Mouse (Mus musculus) midbrain, embryonic 10.5 days (tissue): ENCODE data around the gene Tpcn1. TPM values are rescaled to one million over a fixed set of nuclear protein-coding genes. Genes with fewer than 3 reads are reported as not detected.
A peak's percentile ranks its signal among the peaks of the same experiment; 100 is the strongest.

Source experiments
- DNase-seq: peaks from one replicate; pipeline ENCODE4 v3.0.0-alpha.2; 2017; ENCODE audit warnings: low spot score
- H3K27ac ChIP-seq: fragments of 300-500 bp; sonication (generic); replicated peaks from 2 replicates; pipeline ENCODE4 v1.5.1; 2016; ENCODE audit warnings: mild to moderate bottlenecking
- H3K27me3 ChIP-seq: fragments of 300-500 bp; sonication (generic); 2 replicates; pipeline ENCODE4 v1.6.1; 2016; ENCODE audit warnings: low read depth, mild to moderate bottlenecking; ENCODE audit not compliant: poor library complexity, severe bottlenecking
- H3K36me3 ChIP-seq: fragments of 300-500 bp; sonication (generic); 2 replicates; pipeline ENCODE4 v1.6.1; 2016; ENCODE audit warnings: mild to moderate bottlenecking, moderate library complexity
- H3K4me1 ChIP-seq: fragments of 300-500 bp; sonication (generic); 2 replicates; pipeline ENCODE4 v1.6.1; 2016
- H3K4me3 ChIP-seq: fragments of 300-500 bp; sonication (generic); 2 replicates; pipeline ENCODE4 v1.5.1; 2016; ENCODE audit warnings: mild to moderate bottlenecking, moderate library complexity
- H3K9me3 ChIP-seq: fragments of 300-500 bp; sonication (generic); replicated peaks from 2 replicates; pipeline ENCODE4 v1.6.1; 2016; ENCODE audit warnings: mild to moderate bottlenecking
- WGBS: fragments of 180-500 bp; shearing (Covaris S2); methylation state at CpG from one replicate; pipeline ENCODE4 v1.1.7; 2016; 5-methylcytosine and 5-hydroxymethylcytosine counted together
- polyA plus RNA-seq: library from polyadenylated mRNA; unstranded; fragments of >200 nt; fragmentation: Nextera tagmentation; extraction: Ambion mirVana; gene quantifications from 2 replicates; pipeline ENCODE4 v1.2.1, GENCODE M21; 2016

The Tpcn1 gene
- polyA plus RNA-seq, 1 experiment from 2014 or later = 10.3 TPM

- Histone ChIP-seq H3K27me3 (peaks cover 18% of the 10 kb centered on the region), H3K9me3 (no peaks in the 10 kb centered on the region), H3K4me1 (peaks cover 45% of the 10 kb centered on the region), H3K36me3 (peaks cover 22% of the 10 kb centered on the region), H3K27ac (peak overlapping the region; percentile 88), H3K4me3 (peak overlapping the region; percentile 75)
- DNase-seq = no peak
- WGBS = 35% methylated on average over 9 of the region's 9 CpGs
These were observed 902 bp downstream of the Tpcn1 start for GRCm38 (mm10) chr5:120587616-120587926.

GRCm38 (mm10) chr5:120586741-120587615 is 1.5 kb downstream of the Tpcn1 start:
- H3K36me3 ChIP-seq = peaks cover 25% of the 10 kb centered on the region
- H3K9me3 ChIP-seq = no peaks in the 10 kb centered on the region
- WGBS = 12% methylated on average over 17 of the region's 17 CpGs
- DNase-seq = no peak
- peaks cover 45% of the 10 kb centered on the region for H3K4me1 ChIP-seq
- H3K27ac ChIP-seq = peak overlapping the region; percentile 88
- peak overlapping the region; percentile 75 for H3K4me3 ChIP-seq
- peaks cover 18% of the 10 kb centered on the region for H3K27me3 ChIP-seq

- DNase-seq = no peak
- H3K27ac ChIP-seq = peak overlapping the region; percentile 17; the same call in 1 of the 2 replicates
- H3K36me3 ChIP-seq = peaks cover 40% of the 10 kb centered on the region
- 40% methylated on average over 15 of the region's 15 CpGs for WGBS
- no peak overlapping the region for H3K4me3 ChIP-seq
- H3K9me3 ChIP-seq = no peaks in the 10 kb centered on the region
- peaks cover 51% of the 10 kb centered on the region for H3K4me1 ChIP-seq
- peaks cover 18% of the 10 kb centered on the region for H3K27me3 ChIP-seq
These were observed 3.5 kb downstream of the Tpcn1 start for GRCm38 (mm10) chr5:120584968-120585367.

- Histone ChIP-seq H3K9me3 (no peaks in the 10 kb centered on the region), H3K27me3 (peaks cover 18% of the 10 kb centered on the region), H3K4me3 (no peak overlapping the region), H3K27ac (no peak overlapping the region), H3K4me1 (peaks cover 60% of the 10 kb centered on the region), H3K36me3 (peaks cover 45% of the 10 kb centered on the region)
- no peak for DNase-seq
- 90% methylated on average over 4 of the region's 4 CpGs for WGBS
These were observed 5.0 kb downstream of the Tpcn1 start for GRCm38 (mm10) chr5:120583511-120583910.

- Histone ChIP-seq H3K9me3 (no peaks in the 10 kb centered on the region), H3K4me1 (peaks cover 52% of the 10 kb centered on the region), H3K36me3 (peaks cover 45% of the 10 kb centered on the region), H3K4me3 (no peak overlapping the region), H3K27ac (no peak overlapping the region), H3K27me3 (peaks cover 10% of the 10 kb centered on the region; the same call in 1 of the 2 replicates)
- no peak for DNase-seq
- 91% methylated on average over 9 of the region's 9 CpGs for WGBS
These were observed 6.5 kb downstream of the Tpcn1 start for GRCm38 (mm10) chr5:120582002-120582401.

GRCm38 (mm10) chr5:120579898-120580626 is 8.4 kb downstream of the Tpcn1 start:
- H3K4me3 ChIP-seq = no peak overlapping the region
- DNase-seq = no peak
- peaks cover 38% of the 10 kb centered on the region for H3K4me1 ChIP-seq
- peak overlapping the region; percentile 64; the same call in 1 of the 2 replicates for H3K27ac ChIP-seq
- no peaks in the 10 kb centered on the region for H3K27me3 ChIP-seq
- H3K9me3 ChIP-seq = no peaks in the 10 kb centered on the region
- peaks cover 45% of the 10 kb centered on the region for H3K36me3 ChIP-seq
- WGBS = 90% methylated on average over 26 of the region's 26 CpGs

GRCm38 (mm10) chr5:120579211-120579897 is 9.1 kb downstream of the Tpcn1 start:
- Histone ChIP-seq H3K27me3 (no peaks in the 10 kb centered on the region), H3K36me3 (peaks cover 39% of the 10 kb centered on the region), H3K9me3 (no peaks in the 10 kb centered on the region), H3K4me3 (no peak overlapping the region), H3K27ac (peak overlapping the region; percentile 64), H3K4me1 (peaks cover 31% of the 10 kb centered on the region)
- WGBS = 76% methylated on average over 26 of the region's 26 CpGs
- DNase-seq = no peak

- H3K4me1 ChIP-seq = peaks cover 29% of the 10 kb centered on the region
- H3K4me3 ChIP-seq = no peak overlapping the region
- H3K27me3 ChIP-seq = no peaks in the 10 kb centered on the region
- H3K9me3 ChIP-seq = no peaks in the 10 kb centered on the region
- 71% methylated on average over 12 of the region's 12 CpGs for WGBS
- peak overlapping the region; percentile 64 for H3K27ac ChIP-seq
- peaks cover 32% of the 10 kb centered on the region for H3K36me3 ChIP-seq
- no peak for DNase-seq
These were observed 9.9 kb downstream of the Tpcn1 start for GRCm38 (mm10) chr5:120578504-120579081.

GRCm38 (mm10) chr5:120577935-120578441 is 10.5 kb downstream of the Tpcn1 start:
- Histone ChIP-seq H3K36me3 (peaks cover 26% of the 10 kb centered on the region), H3K27ac (peak overlapping the region; percentile 55), H3K4me1 (peaks cover 29% of the 10 kb centered on the region), H3K27me3 (no peaks in the 10 kb centered on the region), H3K4me3 (no peak overlapping the region), H3K9me3 (no peaks in the 10 kb centered on the region)
- DNase-seq = no peak
- 64% methylated on average over 10 of the region's 10 CpGs for WGBS

- Histone ChIP-seq H3K4me1 (peaks cover 29% of the 10 kb centered on the region), H3K27ac (no peak overlapping the region), H3K36me3 (peaks cover 19% of the 10 kb centered on the region), H3K9me3 (no peaks in the 10 kb centered on the region), H3K27me3 (no peaks in the 10 kb centered on the region), H3K4me3 (no peak overlapping the region)
- WGBS = 88% methylated on average over 11 of the region's 11 CpGs
- DNase-seq = no peak
These were observed 11.6 kb downstream of the Tpcn1 start for GRCm38 (mm10) chr5:120576781-120577301.

GRCm38 (mm10) chr5:120574469-120575063 is 13.9 kb downstream of the Tpcn1 start:
- H3K9me3 ChIP-seq = no peaks in the 10 kb centered on the region
- no peak overlapping the region for H3K4me3 ChIP-seq
- no peaks in the 10 kb centered on the region for H3K27me3 ChIP-seq
- H3K27ac ChIP-seq = no peak overlapping the region
- H3K36me3 ChIP-seq = peaks cover under 1% of the 10 kb centered on the region; the same call in 1 of the 2 replicates
- H3K4me1 ChIP-seq = peaks cover 39% of the 10 kb centered on the region
- no peak for DNase-seq
- WGBS = 75% methylated on average over 10 of the region's 10 CpGs
